Mouse (Mus musculus): ENCODE results near the gene Pcbd1.

DNA sequence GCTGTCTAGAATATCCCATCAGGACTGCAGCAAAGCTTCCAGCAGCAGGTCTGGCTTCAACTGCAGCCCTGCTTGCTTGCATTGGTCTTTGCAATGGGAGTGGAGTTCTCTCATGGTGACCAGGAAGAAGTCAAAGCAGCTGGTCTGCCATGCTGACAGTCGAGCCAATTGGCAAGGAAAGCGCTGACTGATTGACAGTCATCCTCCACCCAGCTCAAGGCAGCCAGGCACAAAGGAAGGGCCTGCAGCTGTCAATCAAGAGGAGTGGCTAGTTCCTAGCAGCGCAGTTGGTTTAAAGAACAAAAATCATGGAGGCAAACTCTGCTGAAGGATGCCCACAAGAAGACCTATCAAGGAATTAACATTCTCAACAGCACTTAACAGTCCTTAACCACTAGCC is 2.6 kb upstream of the Pcbd1 start:
- no peak for TF ChIP-seq CTCF (IDR thresholded peaks at IDR 0.05; ENCODE audit: borderline replicate concordance, insufficient read depth, low read length)
- no peak for TF ChIP-seq POLR2A (IDR thresholded peaks at IDR 0.05; ENCODE audit: low read depth, low read length)
